Mouse (Mus musculus) right cerebral cortex, adult 2 months (tissue): ENCODE data around the gene Cyp2r1.
"Not testable (repeated sequence)": the region's sequence is repeated elsewhere in the genome, so short reads cannot be mapped to it uniquely, and the experiment has no call there.

ENCODE experiments used
- DNase-seq, 2 experiments: peaks; one replicate each; pipeline ENCODE4 v3.0.0; 2021 to 2022; ENCODE audit warnings: low spot score in 2 of 2

Gene Cyp2r1

DNA sequence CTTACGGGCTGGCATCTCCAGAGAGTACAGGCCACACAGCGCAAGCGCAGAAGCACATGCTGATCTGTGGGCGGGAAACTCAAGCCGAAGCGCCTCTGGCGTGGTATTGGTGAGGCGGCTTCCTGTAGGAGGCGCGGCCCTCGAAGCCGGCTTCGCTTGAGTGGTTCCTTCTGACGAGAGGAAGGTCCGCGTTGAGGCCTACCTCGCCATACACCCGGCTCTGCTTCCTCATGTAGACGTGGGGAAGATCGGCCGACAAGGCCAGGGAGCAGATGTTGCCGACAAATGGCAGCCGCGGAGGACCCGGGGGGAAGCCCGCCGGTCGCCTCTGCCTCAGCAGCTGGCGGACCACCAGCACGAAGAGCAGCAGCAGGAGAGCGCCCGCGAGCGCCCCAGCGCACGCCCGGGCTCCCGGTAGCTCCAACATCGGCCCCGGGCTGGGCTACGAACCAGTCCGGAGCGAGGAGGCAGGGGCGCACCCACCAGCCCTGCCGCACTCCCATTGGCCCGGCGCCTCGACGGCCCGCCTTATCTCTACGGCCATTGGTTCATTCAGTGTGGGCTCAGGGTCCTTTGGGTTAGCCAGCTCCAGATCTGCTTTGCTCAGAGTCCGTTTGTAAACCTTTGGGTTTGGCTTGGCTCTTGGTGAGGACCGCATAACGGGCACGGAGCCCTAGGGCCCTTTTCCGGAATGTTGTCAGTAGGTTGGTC lies at the start of gene Cyp2r1:
Gene Cyp2r1 (minus strand): TSS at position 442 of the 711 bp plus-strand sequence.
- DNase-seq: peak; percentile 81 to 88

DNA sequence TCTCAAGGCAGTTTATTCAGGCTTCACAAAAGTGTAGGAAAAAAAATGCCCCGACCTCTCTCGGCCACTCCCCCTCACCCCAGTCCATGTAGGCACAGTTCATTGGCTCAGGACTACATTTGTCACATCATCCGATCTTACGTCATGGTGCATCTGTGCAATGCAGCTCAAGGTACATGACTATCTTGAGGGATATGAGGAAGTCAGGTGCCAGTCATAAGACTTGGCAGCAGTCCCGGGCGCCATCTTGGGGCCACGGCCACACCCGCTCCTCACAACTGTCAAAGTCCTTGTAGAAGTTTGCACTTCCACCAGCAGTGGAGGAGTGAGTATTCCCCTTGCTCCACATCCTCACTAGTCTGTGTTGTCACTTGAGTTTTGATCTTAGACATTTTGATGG lies 31.6 kb upstream of the Cyp2r1 start:
- not testable (repeated sequence) for DNase-seq

GRCm38 (mm10) chr7:114582441-114582840 lies 19.7 kb upstream of the Cyp2r1 start:
- no peak for DNase-seq

GRCm38 (mm10) chr7:114581200-114581599 lies 18.4 kb upstream of the Cyp2r1 start:
- no peak for DNase-seq

- DNase-seq: peak; percentile 75 to 79
Measured at GRCm38 (mm10) chr7:114580426-114580825, 17.7 kb upstream of the Cyp2r1 start.

- no peak for DNase-seq
Measured at GRCm38 (mm10) chr7:114577665-114578064, 14.9 kb upstream of the Cyp2r1 start.

GRCm38 (mm10) chr7:114576931-114577330 lies 14.2 kb upstream of the Cyp2r1 start:
- DNase-seq: no peak

DNA sequence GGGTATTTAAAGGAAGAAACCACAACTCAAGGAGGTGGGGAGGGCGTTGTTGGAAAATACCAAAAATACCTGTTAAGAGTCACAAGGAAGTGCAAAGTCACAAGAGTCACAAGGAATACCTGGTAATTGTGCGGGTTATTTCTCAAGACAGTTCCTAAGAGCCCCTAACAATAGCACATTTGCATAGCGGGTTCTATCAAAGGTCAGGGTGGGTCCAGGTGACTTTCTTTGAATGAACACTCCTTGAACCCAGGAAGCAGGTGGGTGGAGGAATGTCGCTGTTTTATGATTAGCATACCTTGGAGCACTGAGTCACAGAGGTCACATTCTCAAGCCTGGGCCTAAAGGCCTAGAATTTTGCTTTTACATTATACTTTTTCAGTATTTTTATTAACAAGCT lies 11.1 kb upstream of the Cyp2r1 start:
- DNase-seq: not testable (repeated sequence)

DNA sequence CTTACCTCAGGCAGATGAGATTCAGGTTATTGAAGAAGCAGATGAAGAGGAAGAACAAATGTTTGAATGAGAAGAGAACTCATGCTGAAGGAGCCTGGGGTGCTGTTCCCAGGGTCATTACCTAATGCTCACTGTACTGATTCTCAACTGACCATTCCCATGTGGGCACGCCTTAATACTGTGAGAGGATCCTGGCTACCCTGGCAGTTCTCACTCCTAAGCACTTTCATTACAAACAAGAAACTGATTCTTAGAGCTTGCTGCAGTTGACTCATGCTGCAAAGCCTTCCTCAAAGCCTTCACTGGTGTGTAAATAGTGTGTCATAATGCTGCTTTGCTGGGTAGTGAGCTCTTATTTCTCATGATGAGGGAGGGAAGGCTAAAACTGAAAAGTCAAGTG lies 26.6 kb downstream of the Cyp2r1 start:
- DNase-seq: no peak

GRCm38 (mm10) chr7:114526245-114526644 lies 36.5 kb downstream of the Cyp2r1 start:
- no peak for DNase-seq

- no peak for DNase-seq
Measured at GRCm38 (mm10) chr7:114520122-114520521, 42.6 kb downstream of the Cyp2r1 start.

DNA sequence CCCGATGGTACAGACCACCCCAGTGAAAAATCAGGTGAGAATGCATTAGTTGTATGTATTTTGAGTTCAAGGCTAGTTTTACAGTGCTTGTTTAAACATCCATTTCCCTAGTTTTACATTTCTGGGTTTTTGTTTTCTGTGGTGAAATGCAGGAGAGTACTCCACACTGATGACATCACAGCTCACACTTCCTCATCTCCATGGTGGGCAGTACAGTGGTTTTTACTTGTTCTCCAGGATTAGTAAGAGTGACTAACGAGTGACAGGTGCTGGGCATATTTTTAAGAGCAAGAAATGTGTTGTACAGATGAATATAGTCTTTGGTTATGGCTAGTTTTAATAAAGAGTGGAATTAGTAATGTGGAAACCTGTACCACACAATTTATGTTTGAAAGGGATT lies 53.9 kb downstream of the Cyp2r1 start:
- no peak for DNase-seq
